In the genomic region with DNA sequence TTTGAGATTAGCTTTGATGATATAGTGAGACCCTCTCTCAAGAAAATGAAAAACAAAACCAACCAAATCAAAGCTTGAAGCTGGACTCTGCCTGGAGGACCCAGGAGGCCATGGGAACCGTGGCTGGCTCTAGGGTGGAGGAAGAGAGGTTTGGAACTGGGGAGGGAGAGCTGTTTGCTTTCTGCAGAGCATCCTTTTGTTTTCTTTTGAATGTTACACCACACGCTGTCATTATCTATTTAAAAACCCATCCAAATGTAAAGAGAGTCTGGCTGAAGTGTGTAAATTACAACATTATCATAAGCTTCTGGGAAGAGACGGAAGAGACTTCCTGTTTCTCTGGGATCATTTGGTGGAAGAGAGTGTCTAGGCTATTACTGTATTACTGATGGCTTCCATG, we compare ENCODE assay signal across 14 mouse cellular contexts. TPM values are rescaled to one million over a fixed set of nuclear protein-coding genes. Genes with fewer than 3 reads are reported as not detected.
DNase-seq lines count a peak whose midpoint lies in the region; ATAC-seq and TF ChIP-seq lines count a peak whose summit lies in the region.
"Had no signal": no experiment of that assay in that cellular context is flagged by ENCODE, and none has a peak within 500 bp of the region (broad histone marks: within the 10 kb centered on the region; RNA-seq: fewer than 3 reads in every experiment).

No protein-coding gene starts in this region.

- ATAC-seq in heart, embryonic 11.5 days (replicated peaks; ENCODE audit: insufficient number of reproducible peaks, low FRiP score, low TSS enrichment): no peak
- ATAC-seq in kidney, postnatal 0 days (replicated peaks; ENCODE audit: low FRiP score, low read depth): no peak
- no peak for ATAC-seq in liver, embryonic 15.5 days (ENCODE audit: insufficient read depth)
- no peak for ATAC-seq in forebrain, embryonic 15.5 days (replicated peaks)

- no peak for DNase-seq in heart, postnatal 36 days
- no peak for DNase-seq in kidney, postnatal 0 days (ENCODE audit: low spot score)
- no peak for DNase-seq in kidney, postnatal 36 days
- no peak for DNase-seq in left cerebral cortex, adult 2 months (ENCODE audit: extremely low spot score in 1 of 2, low spot score in 2 of 2)
- DNase-seq: adrenal gland, postnatal 25 days; cerebellum, adult 11 months; embryo, embryonic 11 days; spleen, adult 18-20 months had no signal

- no peaks in the 10 kb centered on the region for H3K27me3 ChIP-seq in heart, embryonic 11.5 days (ENCODE audit: control insufficient read depth, insufficient read depth, low read length)
- no peaks in the 10 kb centered on the region for H3K27me3 ChIP-seq in kidney, postnatal 0 days (ENCODE audit: insufficient read depth, low read length)
- no peaks in the 10 kb centered on the region for H3K27me3 ChIP-seq in liver, embryonic 15.5 days
- no peaks in the 10 kb centered on the region for H3K27me3 ChIP-seq in forebrain, embryonic 15.5 days
- H3K27me3 ChIP-seq: forebrain, embryonic 12.5 days; Patski had no signal

- 59% methylated on average over 3 of the region's 3 CpGs for WGBS in heart, embryonic 11.5 days (ENCODE audit: insufficient replicate concordance)
- 54% methylated on average over 3 of the region's 3 CpGs for WGBS in kidney, postnatal 0 days
- WGBS in liver, embryonic 15.5 days (ENCODE audit: insufficient replicate concordance): 53% methylated on average over 3 of the region's 3 CpGs
- WGBS in forebrain, embryonic 15.5 days: 63% methylated on average over 3 of the region's 3 CpGs

- intact Hi-C loops in heart, postnatal 36 days (cut with DNase I): no loop called here
- intact Hi-C loops in left cerebral cortex, adult 2 months (cut with DNase I): no loop called here

- peaks cover 78% of the 10 kb centered on the region for H3K4me1 ChIP-seq in heart, embryonic 11.5 days (ENCODE audit: control insufficient read depth, insufficient read depth, low read length)
- H3K4me1 ChIP-seq in kidney, postnatal 0 days (replicated peaks; ENCODE audit: insufficient read depth, low read length): peaks cover 54% of the 10 kb centered on the region
- H3K4me1 ChIP-seq in brown adipose tissue, adult 24 weeks (ENCODE audit: control insufficient read depth, insufficient read depth, insufficient read length, low read length): peaks cover 20% of the 10 kb centered on the region
- peaks cover 50% of the 10 kb centered on the region for H3K4me1 ChIP-seq in liver, embryonic 15.5 days (replicated peaks)
- no peaks in the 10 kb centered on the region for H3K4me1 ChIP-seq in forebrain, embryonic 15.5 days

- H3K9ac ChIP-seq in heart, embryonic 11.5 days (ENCODE audit: low read depth, low read length): no peak overlapping the region
- no peak overlapping the region for H3K9ac ChIP-seq in kidney, postnatal 0 days (ENCODE audit: low read depth, low read length)
- no peak overlapping the region for H3K9ac ChIP-seq in liver, embryonic 15.5 days
- no peak overlapping the region for H3K9ac ChIP-seq in forebrain, embryonic 15.5 days (replicated peaks)
- H3K9ac ChIP-seq: forebrain, embryonic 12.5 days had no signal

- no peak overlapping the region for H3K4me3 ChIP-seq in heart, embryonic 11.5 days (ENCODE audit: low read depth, low read length)
- H3K4me3 ChIP-seq in kidney, postnatal 0 days (replicated peaks; ENCODE audit: low read depth, low read length): no peak overlapping the region
- H3K4me3 ChIP-seq in brown adipose tissue, adult 24 weeks (ENCODE audit: insufficient read depth, low read depth, low read length): no peak overlapping the region
- no peak overlapping the region for H3K4me3 ChIP-seq in liver, embryonic 15.5 days (replicated peaks)
- H3K4me3 ChIP-seq in forebrain, embryonic 15.5 days: no peak overlapping the region
- H3K4me3 ChIP-seq in left cerebral cortex, adult 2 months: no peak overlapping the region
- H3K4me3 ChIP-seq: forebrain, embryonic 12.5 days had no signal

- H3K27ac ChIP-seq in heart, embryonic 11.5 days (ENCODE audit: low read depth, low read length): peak overlapping the region; percentile 85
- H3K27ac ChIP-seq in kidney, postnatal 0 days: peak overlapping the region; percentile 83
- 0 out of 2 replicates have a peak overlapping the region, but pooled peaks have one; percentile 23 for H3K27ac ChIP-seq in brown adipose tissue, adult 24 weeks (replicated peaks; ENCODE audit: low read depth, low read length)
- H3K27ac ChIP-seq in liver, embryonic 15.5 days (replicated peaks): peak overlapping the region; percentile 78
- H3K27ac ChIP-seq in forebrain, embryonic 15.5 days (replicated peaks): no peak overlapping the region
- no peak overlapping the region for H3K27ac ChIP-seq in left cerebral cortex, adult 2 months
- H3K27ac ChIP-seq: forebrain, embryonic 12.5 days had no signal

- no peak overlapping the region for H3K4me2 ChIP-seq in heart, embryonic 11.5 days
- H3K4me2 ChIP-seq in kidney, postnatal 0 days (ENCODE audit: low read length): no peak overlapping the region
- no peak overlapping the region for H3K4me2 ChIP-seq in liver, embryonic 15.5 days
- no peak overlapping the region for H3K4me2 ChIP-seq in forebrain, embryonic 15.5 days (replicated peaks)
- H3K4me2 ChIP-seq: forebrain, embryonic 12.5 days had no signal

- TF ChIP-seq CTCF in kidney, postnatal 0 days (IDR thresholded peaks at IDR 0.05; ENCODE audit: low read depth): no peak
- no peak for TF ChIP-seq CTCF in left cerebral cortex, adult 2 months (IDR thresholded peaks at IDR 0.05)

- H3K9me3 ChIP-seq in heart, embryonic 11.5 days (replicated peaks; ENCODE audit: control insufficient read depth, low read length): no peaks in the 10 kb centered on the region
- no peaks in the 10 kb centered on the region for H3K9me3 ChIP-seq in kidney, postnatal 0 days (replicated peaks; ENCODE audit: low read length)
- H3K9me3 ChIP-seq in liver, embryonic 15.5 days (replicated peaks): no peaks in the 10 kb centered on the region
- H3K9me3 ChIP-seq in forebrain, embryonic 15.5 days: no peaks in the 10 kb centered on the region
- H3K9me3 ChIP-seq: forebrain, embryonic 12.5 days had no signal

- no peaks in the 10 kb centered on the region for H3K36me3 ChIP-seq in heart, embryonic 11.5 days (ENCODE audit: control insufficient read depth, insufficient read depth, low read length)
- no peaks in the 10 kb centered on the region for H3K36me3 ChIP-seq in kidney, postnatal 0 days (ENCODE audit: insufficient read depth, low read length)
- H3K36me3 ChIP-seq in liver, embryonic 15.5 days (replicated peaks): no peaks in the 10 kb centered on the region
- no peaks in the 10 kb centered on the region for H3K36me3 ChIP-seq in forebrain, embryonic 15.5 days
- H3K36me3 ChIP-seq: forebrain, embryonic 12.5 days had no signal

RNA-seq across cellular contexts. Expression of a gene that starts 43.1 kb away (rescaled TPM):
- polyA plus RNA-seq in heart, embryonic 11.5 days (2014; fragmentation: Nextera tagmentation; extraction: Ambion mirVana): 53.2 and 54.1 TPM in 2 replicates
- 10 to 100 TPM; 33.4 to 38.9 TPM for total RNA-seq in heart, postnatal 36 days (2021)
- 32.5 and 37.1 TPM in 2 replicates for polyA plus RNA-seq in kidney, postnatal 0 days (2015; fragmentation: Nextera tagmentation; extraction: Ambion mirVana)
- 2.9 and 3.3 TPM in 2 replicates for polyA plus RNA-seq in brown adipose tissue, adult 24 weeks (2012; ENCODE audit: insufficient read depth, insufficient read length, missing spikeins)
- polyA plus RNA-seq in liver, embryonic 15.5 days (2015; fragmentation: Nextera tagmentation; extraction: Ambion mirVana): 7.9 and 9.4 TPM in 2 replicates
- polyA plus RNA-seq in forebrain, embryonic 15.5 days (2015; fragmentation: Nextera tagmentation; extraction: Ambion mirVana): 8.8 and 8.9 TPM in 2 replicates
- total RNA-seq in left cerebral cortex, adult 2 months (2021): 100 to 1,000 TPM; 125 to 130 TPM

Comparison
In these comparisons a context has a peak if more than half of its experiments do, and no peak if none do; other contexts are left out.
1. H3K27ac ChIP-seq: peak in heart, embryonic 11.5 days (single experiment), kidney, postnatal 0 days (single experiment), brown adipose tissue, adult 24 weeks (single experiment) and liver, embryonic 15.5 days (single experiment); none in forebrain, embryonic 15.5 days (single experiment) and left cerebral cortex, adult 2 months (single experiment).